Mouse (Mus musculus) hindbrain, postnatal 0 days (tissue): ENCODE measurements at regions not wholly inside any gene's neighbourhood (a gene's known extent, or its start where the extent isn't known, plus 50 kb on each side); places are given as distances from the start of the nearest gene placed in this dataset.
A peak's percentile ranks its signal among the peaks of the same experiment; 100 is the strongest.
"Not testable (repeated sequence)": the region's sequence is repeated elsewhere in the genome, so short reads cannot be mapped to it uniquely, and the experiment has no call there.

Source experiments
- ATAC-seq: fragments of 200-750 bp; cut with Nextera tagmentation; 2 replicates; pipeline ENCODE4 v1.8.0; 2017; ENCODE audit warnings: mild to moderate bottlenecking, moderate TSS enrichment, moderate library complexity
- DNase-seq: peaks from one replicate; pipeline ENCODE4 v3.0.0-alpha.2; 2015; ENCODE audit warnings: low spot score
- H3K27ac ChIP-seq: fragments of 300-500 bp; sonication (generic); 2 replicates; pipeline ENCODE4 v1.5.1; 2014; ENCODE audit warnings: mild to moderate bottlenecking
- H3K27me3 ChIP-seq: fragments of 300-500 bp; sonication (generic); 2 replicates; pipeline ENCODE4 v1.6.1; 2014; ENCODE audit warnings: low read length, mixed read lengths; ENCODE audit not compliant: insufficient read depth
- H3K36me3 ChIP-seq: fragments of 300-500 bp; sonication (generic); 2 replicates; pipeline ENCODE4 v1.6.1; 2014; ENCODE audit warnings: low read length, mixed read lengths; ENCODE audit not compliant: insufficient read depth
- H3K4me1 ChIP-seq: fragments of 300-500 bp; sonication (generic); 2 replicates; pipeline ENCODE4 v1.6.1; 2014; ENCODE audit warnings: antibody characterized with exemption, low read length, mixed read lengths; ENCODE audit not compliant: insufficient read depth
- H3K4me2 ChIP-seq: fragments of 300-500 bp; sonication (generic); 2 replicates; pipeline ENCODE4 v1.6.1; 2014; ENCODE audit warnings: low read depth, mild to moderate bottlenecking, low read length, moderate library complexity, mixed read lengths
- H3K4me3 ChIP-seq: fragments of 300-500 bp; sonication (generic); 2 replicates; pipeline ENCODE4 v1.5.1; 2014; ENCODE audit warnings: low read length
- H3K9ac ChIP-seq: fragments of 300-500 bp; sonication (generic); replicated peaks from 2 replicates; pipeline ENCODE4 v1.6.1; 2014; ENCODE audit warnings: mild to moderate bottlenecking, low read length, moderate library complexity, mixed read lengths
- H3K9me3 ChIP-seq: fragments of 300-500 bp; sonication (generic); 2 replicates; pipeline ENCODE4 v1.6.1; 2016; ENCODE audit warnings: low read length, mixed read lengths
- CTCF ChIP-seq: IDR thresholded peaks from 2 replicates; pipeline ENCODE4 v1.5.1; 2016; ENCODE audit warnings: antibody characterized with exemption, control low read depth, low read depth
- WGBS: fragments of 180-500 bp; shearing (Covaris S2); extraction: QIAGEN DNeasy Blood & Tissue Kit; methylation state at CpG from one replicate; pipeline ENCODE4 v1.1.7; 2014; 5-methylcytosine and 5-hydroxymethylcytosine counted together

GRCm38 (mm10) chr3:54579425-54579824 lies 113.2 kb upstream of the Supt20 start:
- no peaks in the 10 kb centered on the region for H3K9me3 ChIP-seq
- ATAC-seq (no peak), DNase-seq (no peak)
- no peak overlapping the region for H3K9ac ChIP-seq
- H3K4me2 ChIP-seq: no peak overlapping the region
- TF ChIP-seq CTCF: no peak
- 92% methylated on average over 2 of the region's 2 CpGs for WGBS
- no peaks in the 10 kb centered on the region for H3K4me1 ChIP-seq
- no peak overlapping the region for H3K27ac ChIP-seq
- no peaks in the 10 kb centered on the region for H3K27me3 ChIP-seq
- no peak overlapping the region for H3K4me3 ChIP-seq
- H3K36me3 ChIP-seq: no peaks in the 10 kb centered on the region

DNA sequence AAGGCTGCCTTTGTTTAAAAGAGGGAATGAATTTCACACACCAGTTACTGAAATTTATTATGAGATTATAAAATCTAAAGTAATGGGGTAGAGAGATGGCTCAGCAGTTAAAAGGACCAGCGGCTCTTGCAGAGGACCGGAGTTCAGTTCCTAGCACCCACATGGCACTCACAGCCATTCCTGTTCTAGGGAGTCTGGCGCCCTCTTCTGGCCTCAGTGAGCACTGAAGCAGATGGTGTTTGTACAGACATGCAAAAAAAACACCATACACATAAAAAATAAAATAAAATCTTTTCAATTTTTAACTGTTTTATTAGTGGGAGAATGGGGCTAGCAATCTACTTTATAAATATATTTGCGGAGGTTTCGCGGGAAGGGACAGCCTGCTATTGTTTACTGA lies 112.3 kb upstream of the Supt20 start:
- H3K36me3 ChIP-seq: no peaks in the 10 kb centered on the region
- H3K9me3 ChIP-seq: no peaks in the 10 kb centered on the region
- WGBS: 89% methylated on average over 6 of the region's 6 CpGs
- H3K4me2 ChIP-seq: no peak overlapping the region
- H3K4me1 ChIP-seq: no peaks in the 10 kb centered on the region
- ATAC-seq: no peak
- H3K27ac ChIP-seq: no peak overlapping the region
- no peak for DNase-seq
- no peak for TF ChIP-seq CTCF
- H3K9ac ChIP-seq: no peak overlapping the region
- no peaks in the 10 kb centered on the region for H3K27me3 ChIP-seq
- no peak overlapping the region for H3K4me3 ChIP-seq

DNA sequence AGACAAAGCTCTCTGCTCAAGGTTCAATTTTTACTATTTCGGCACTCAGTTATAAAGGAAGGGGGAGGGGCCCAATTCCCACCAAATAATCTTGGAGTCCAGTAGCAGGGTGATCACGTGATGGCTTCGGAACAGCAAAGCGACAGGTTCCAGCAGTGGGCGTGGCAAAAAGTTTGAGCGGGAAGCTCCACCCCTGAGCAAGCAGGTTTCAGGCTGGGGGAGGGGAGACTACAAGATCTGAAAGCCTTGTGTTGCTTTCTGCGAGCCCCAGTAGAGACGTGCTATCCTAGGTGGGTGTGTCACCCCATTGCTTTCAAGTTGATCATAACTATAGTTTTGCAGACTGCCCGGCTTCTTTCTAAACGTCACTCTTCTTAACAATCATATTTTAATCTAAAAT lies 106.8 kb upstream of the Supt20 start:
- not testable (repeated sequence) for H3K27ac ChIP-seq, DNase-seq, H3K27me3 ChIP-seq, H3K9ac ChIP-seq, H3K9me3 ChIP-seq, H3K4me2 ChIP-seq, H3K4me1 ChIP-seq, H3K4me3 ChIP-seq, ATAC-seq, H3K36me3 ChIP-seq
- WGBS: 85% methylated on average over 9 of the region's 10 CpGs

DNA sequence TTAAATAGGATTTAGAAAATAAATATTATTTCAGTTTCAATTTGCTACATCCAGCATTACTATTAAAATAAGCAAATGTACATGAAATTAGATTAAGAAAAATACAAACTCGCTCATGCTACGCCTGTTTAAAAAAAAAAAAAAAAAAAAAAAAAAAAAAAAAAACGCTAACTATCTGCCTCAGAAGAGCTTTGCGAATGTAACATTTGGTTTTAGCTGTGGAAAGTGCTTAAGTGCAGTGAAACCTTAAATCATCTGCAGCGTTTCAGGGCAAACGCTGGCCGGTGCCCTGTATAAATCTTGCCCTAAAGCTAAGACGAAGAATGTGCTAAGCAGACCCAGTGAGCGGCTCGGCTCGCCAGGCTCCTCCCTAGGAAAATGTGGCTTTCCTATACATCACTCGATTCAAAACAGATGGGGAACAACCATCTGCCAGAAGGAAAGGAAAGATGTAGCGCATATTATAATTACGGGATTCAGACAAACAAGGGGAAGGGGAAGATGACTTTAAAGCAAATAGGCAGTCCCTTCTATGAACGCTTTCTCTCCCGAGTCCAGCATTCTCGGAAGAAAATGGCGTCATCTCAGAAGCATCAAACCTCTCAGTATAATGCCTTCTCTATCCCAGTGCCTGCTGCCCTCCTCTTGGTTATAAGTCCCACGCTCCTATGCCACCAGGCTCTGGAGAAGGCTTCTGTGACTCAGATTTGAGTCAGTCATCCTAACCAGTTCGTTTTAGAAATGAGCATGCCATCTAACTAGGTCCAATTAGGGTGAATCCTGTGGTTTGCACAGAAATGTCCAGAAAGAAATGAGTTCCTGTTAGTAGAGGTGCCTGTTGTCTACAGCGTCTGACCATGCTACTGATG lies 105.2 kb upstream of the Supt20 start:
- H3K9me3 ChIP-seq: no peaks in the 10 kb centered on the region
- H3K27ac ChIP-seq: 0 out of 2 replicates have a peak overlapping the region, but pooled peaks have one; percentile 6
- no peak overlapping the region for H3K4me3 ChIP-seq
- 72% methylated on average over 21 of the region's 21 CpGs for WGBS
- ATAC-seq: no peak
- peak overlapping the region; percentile 24 for H3K4me2 ChIP-seq
- H3K36me3 ChIP-seq: no peaks in the 10 kb centered on the region
- no peak overlapping the region for H3K9ac ChIP-seq
- H3K4me1 ChIP-seq: no peaks in the 10 kb centered on the region
- DNase-seq: peak; percentile 19
- TF ChIP-seq CTCF: no peak
- no peaks in the 10 kb centered on the region for H3K27me3 ChIP-seq

- no peaks in the 10 kb centered on the region for H3K27me3 ChIP-seq
- DNase-seq (peak; percentile 23), ATAC-seq (no peak)
- no peak overlapping the region for H3K27ac ChIP-seq
- no peaks in the 10 kb centered on the region for H3K4me1 ChIP-seq
- H3K4me2 ChIP-seq: no peak overlapping the region
- H3K36me3 ChIP-seq: no peaks in the 10 kb centered on the region
- TF ChIP-seq CTCF: no peak
- WGBS: 37% methylated on average over 5 of the region's 5 CpGs
- no peaks in the 10 kb centered on the region for H3K9me3 ChIP-seq
- no peak overlapping the region for H3K4me3 ChIP-seq
- no peak overlapping the region for H3K9ac ChIP-seq
Measured at GRCm38 (mm10) chr3:54588198-54588597, 104.4 kb upstream of the Supt20 start.

DNA sequence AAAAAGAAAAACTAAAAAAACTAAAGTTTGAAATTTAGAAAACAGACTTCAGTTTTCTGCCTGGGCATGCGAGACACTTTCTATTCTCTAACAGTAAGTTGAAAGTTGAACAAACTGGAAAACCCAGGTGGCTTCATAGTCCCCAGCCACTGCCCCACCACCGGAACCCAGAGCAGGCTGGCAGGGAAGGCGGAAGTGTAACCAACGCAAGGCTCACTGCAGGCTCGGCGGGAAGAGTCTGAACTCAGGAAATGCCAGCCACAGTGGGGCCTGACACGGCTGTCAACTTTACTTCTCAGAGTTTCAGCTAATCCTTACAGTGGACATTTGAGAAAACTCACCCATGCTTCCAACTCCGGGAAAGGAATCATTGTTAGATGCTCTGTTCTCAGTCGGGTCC lies 102.6 kb upstream of the Supt20 start:
- 71% methylated on average over 9 of the region's 9 CpGs for WGBS
- H3K27me3 ChIP-seq: no peaks in the 10 kb centered on the region
- no peak for ATAC-seq

GRCm38 (mm10) chr3:54591160-54591559 lies 101.4 kb upstream of the Supt20 start:
- TF ChIP-seq CTCF: peak; percentile 43
- WGBS: 69% methylated on average over 3 of the region's 3 CpGs
- no peak for DNase-seq

More for the DNA sequence above, 102.6 kb upstream of the Supt20 start:
- Histone ChIP-seq H3K9me3 (no peaks in the 10 kb centered on the region), H3K4me3 (no peak overlapping the region), H3K4me1 (no peaks in the 10 kb centered on the region), H3K36me3 (no peaks in the 10 kb centered on the region), H3K4me2 (no peak overlapping the region), H3K9ac (no peak overlapping the region), H3K27ac (no peak overlapping the region)
- no peak for DNase-seq
- no peak for TF ChIP-seq CTCF

More at GRCm38 (mm10) chr3:54591160-54591559, 101.4 kb upstream of the Supt20 start:
- Histone ChIP-seq H3K4me3 (no peak overlapping the region), H3K9ac (no peak overlapping the region), H3K4me2 (no peak overlapping the region), H3K4me1 (no peaks in the 10 kb centered on the region), H3K27me3 (no peaks in the 10 kb centered on the region), H3K36me3 (no peaks in the 10 kb centered on the region), H3K9me3 (no peaks in the 10 kb centered on the region), H3K27ac (no peak overlapping the region)
- no peak for ATAC-seq
